Comparison of ENCODE assay signal across 8 mouse cellular contexts in genomic region chr5:120024071-120024470, GRCm38 (mm10).
DNase-seq lines count a peak whose midpoint lies in the region; ATAC-seq lines count a peak whose summit lies in the region.

No protein-coding gene starts in this region.

- intact Hi-C loops in heart, postnatal 36 days (cut with DNase I): no loop called here

- peak overlapping the region; percentile 34; the same call in 1 of the 2 replicates for H3K4me2 ChIP-seq in embryonic facial prominence, embryonic 12.5 days (replicated peaks)
- peak overlapping the region; percentile 34; the same call in 1 of the 2 replicates for H3K4me2 ChIP-seq in neural tube, embryonic 12.5 days (replicated peaks)

- no peak overlapping the region for H3K4me3 ChIP-seq in embryonic facial prominence, embryonic 12.5 days
- no peak overlapping the region for H3K4me3 ChIP-seq in neural tube, embryonic 12.5 days

- no peaks in the 10 kb centered on the region for H3K36me3 ChIP-seq in embryonic facial prominence, embryonic 12.5 days
- H3K36me3 ChIP-seq in neural tube, embryonic 12.5 days: no peaks in the 10 kb centered on the region

- H3K9me3 ChIP-seq in embryonic facial prominence, embryonic 12.5 days: no peaks in the 10 kb centered on the region
- no peaks in the 10 kb centered on the region for H3K9me3 ChIP-seq in neural tube, embryonic 12.5 days

- 4% methylated on average over 9 of the region's 10 CpGs for WGBS in embryonic facial prominence, embryonic 12.5 days
- 4% methylated on average over 10 of the region's 10 CpGs for WGBS in neural tube, embryonic 12.5 days

- no peaks in the 10 kb centered on the region for H3K27me3 ChIP-seq in embryonic facial prominence, embryonic 12.5 days
- H3K27me3 ChIP-seq in neural tube, embryonic 12.5 days (replicated peaks): no peaks in the 10 kb centered on the region

- peaks cover 8% of the 10 kb centered on the region; the same call in 1 of the 2 replicates for H3K4me1 ChIP-seq in embryonic facial prominence, embryonic 12.5 days
- H3K4me1 ChIP-seq in neural tube, embryonic 12.5 days: peaks cover 7% of the 10 kb centered on the region

- 0 out of 2 replicates have a peak, but pooled peaks have one; percentile 56 for ATAC-seq in embryonic facial prominence, embryonic 12.5 days (ENCODE audit: insufficient number of reproducible peaks, insufficient read depth, low FRiP score, low TSS enrichment)
- no peak for ATAC-seq in neural tube, embryonic 12.5 days (ENCODE audit: low FRiP score, low read depth)
- no peak for ATAC-seq in monocyte, adult 5-6 weeks (replicated peaks; ENCODE audit: insufficient number of reproducible peaks, low FRiP score, low TSS enrichment, poor library complexity, severe bottlenecking)

- no peak overlapping the region for H3K9ac ChIP-seq in embryonic facial prominence, embryonic 12.5 days
- H3K9ac ChIP-seq in neural tube, embryonic 12.5 days: no peak overlapping the region

- DNase-seq in brain, adult 2 months (ENCODE audit: low read depth, low spot score): peak; percentile 66
- peak; percentile 10 to 44 for DNase-seq in left cerebral cortex, adult 18-20 months (ENCODE audit: low spot score in 2 of 2)
- DNase-seq in adrenal gland, postnatal 4 days (ENCODE audit: low spot score in 2 of 2): no peak
- no peak for DNase-seq in urinary bladder, adult 18-20 months (ENCODE audit: low spot score in 2 of 2)
- DNase-seq in heart, postnatal 36 days: no peak

- H3K27ac ChIP-seq in embryonic facial prominence, embryonic 12.5 days: no peak overlapping the region
- no peak overlapping the region for H3K27ac ChIP-seq in neural tube, embryonic 12.5 days

Comparison
In these comparisons a context has a peak if more than half of its experiments do, and no peak if none do; other contexts are left out.
1. DNase-seq: peak in brain, adult 2 months (single experiment) and left cerebral cortex, adult 18-20 months (2 of 2); none in adrenal gland, postnatal 4 days (0 of 2), urinary bladder, adult 18-20 months (0 of 2) and heart, postnatal 36 days (0 of 2).